Mouse (Mus musculus): ENCODE measurements at regions not wholly inside any gene's neighbourhood (a gene's known extent, or its start where the extent isn't known, plus 50 kb on each side); places are given as distances from the start of the nearest gene placed in this dataset.
A peak's percentile ranks its signal among the peaks of the same experiment; 100 is the strongest.

DNA sequence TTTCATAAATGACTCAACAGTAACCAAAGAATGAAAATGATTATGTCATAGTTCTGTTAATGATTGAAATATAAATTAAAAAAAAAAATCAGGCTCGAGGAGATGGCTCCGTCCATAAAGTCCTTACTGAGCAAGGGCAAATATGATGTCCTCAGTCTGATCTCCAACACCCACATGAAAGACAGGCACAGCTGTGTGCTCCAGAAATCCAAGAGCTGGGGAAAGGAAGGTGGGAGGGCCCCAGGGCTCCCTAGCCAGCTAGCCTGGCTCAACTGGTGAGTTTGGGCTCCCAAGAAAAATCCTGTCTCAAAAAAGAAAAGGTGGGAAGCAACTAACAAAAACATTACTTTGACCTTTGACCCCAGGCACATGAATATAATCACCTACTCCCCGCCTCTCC, 194.5 kb downstream of the Sox4 start:
- DNase-seq (no peak), ATAC-seq (no peak)
- no peaks in the 10 kb centered on the region for H3K9me3 ChIP-seq (ENCODE audit: low read length)
- H3K9ac ChIP-seq, result no peak overlapping the region
- H3K4me3 ChIP-seq (ENCODE audit: low read depth, low read length), result no peak overlapping the region
- no peaks in the 10 kb centered on the region for H3K36me3 ChIP-seq (ENCODE audit: insufficient read depth)
- WGBS, result 63% methylated on average over 3 of the region's 3 CpGs
- no peak overlapping the region for H3K4me2 ChIP-seq (ENCODE audit: low read depth)
- no peak overlapping the region for H3K27ac ChIP-seq (ENCODE audit: low read depth, low read length)
- no peaks in the 10 kb centered on the region for H3K27me3 ChIP-seq (ENCODE audit: insufficient read depth, low read length)
- no peak for TF ChIP-seq CTCF (IDR thresholded peaks at IDR 0.05; ENCODE audit: low read depth)
- H3K4me1 ChIP-seq (ENCODE audit: insufficient read depth), result peaks cover 11% of the 10 kb centered on the region; the same call in 1 of the 2 replicates

GRCm38 (mm10) chr13:28757846-28758522, 195.5 kb downstream of the Sox4 start:
- WGBS, result 8% methylated on average over 13 of the region's 13 CpGs
- no peak for TF ChIP-seq CTCF (IDR thresholded peaks at IDR 0.05; ENCODE audit: low read depth)
- H3K4me2 ChIP-seq (ENCODE audit: low read depth), result peak overlapping the region; percentile 53
- peak overlapping the region; percentile 40 for H3K9ac ChIP-seq
- H3K4me1 ChIP-seq (ENCODE audit: insufficient read depth), result peaks cover 11% of the 10 kb centered on the region; the same call in 1 of the 2 replicates
- peak overlapping the region; percentile 57 for H3K27ac ChIP-seq (ENCODE audit: low read depth, low read length)
- no peaks in the 10 kb centered on the region for H3K36me3 ChIP-seq (ENCODE audit: insufficient read depth)
- DNase-seq (no peak), ATAC-seq (peak; percentile 68)
- H3K4me3 ChIP-seq (ENCODE audit: low read depth, low read length), result peak overlapping the region; percentile 27
- H3K9me3 ChIP-seq (ENCODE audit: low read length), result no peaks in the 10 kb centered on the region
- no peaks in the 10 kb centered on the region for H3K27me3 ChIP-seq (ENCODE audit: insufficient read depth, low read length)

GRCm38 (mm10) chr13:28756915-28757765, 196.4 kb downstream of the Sox4 start:
- Histone ChIP-seq H3K4me1 (ENCODE audit: insufficient read depth) (peaks cover 11% of the 10 kb centered on the region; the same call in 1 of the 2 replicates), H3K36me3 (ENCODE audit: insufficient read depth) (no peaks in the 10 kb centered on the region), H3K4me2 (ENCODE audit: low read depth) (peak overlapping the region; percentile 53; the same call in 1 of the 2 replicates), H3K27ac (ENCODE audit: low read depth, low read length) (peak overlapping the region; percentile 29; the same call in 1 of the 2 replicates), H3K4me3 (ENCODE audit: low read depth, low read length) (no peak overlapping the region), H3K27me3 (ENCODE audit: insufficient read depth, low read length) (no peaks in the 10 kb centered on the region), H3K9me3 (ENCODE audit: low read length) (no peaks in the 10 kb centered on the region), H3K9ac (no peak overlapping the region)
- 22% methylated on average over 11 of the region's 11 CpGs for WGBS
- DNase-seq, result no peak
- TF ChIP-seq CTCF (IDR thresholded peaks at IDR 0.05; ENCODE audit: low read depth), result no peak
- no peak for ATAC-seq

DNA sequence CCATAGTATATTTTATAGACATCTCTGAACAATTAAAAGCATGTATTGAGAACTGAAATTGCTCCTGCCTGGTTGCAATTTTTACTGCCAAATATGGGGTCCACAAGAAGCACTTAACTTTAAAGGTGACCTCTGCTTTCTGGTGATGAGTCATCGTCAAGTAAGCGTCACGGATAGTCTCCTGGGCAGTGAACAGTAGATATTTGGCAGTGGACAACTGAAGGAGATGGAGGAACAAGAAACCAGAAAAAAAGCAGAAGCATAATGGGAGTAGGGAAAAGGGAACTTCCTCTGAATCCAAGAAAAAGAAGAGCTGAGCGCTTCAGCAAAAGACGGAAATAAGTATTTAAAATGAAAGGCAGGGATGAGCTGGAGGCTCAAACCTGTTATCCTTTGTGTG, 199.3 kb downstream of the Sox4 start:
- 79% methylated on average over 5 of the region's 5 CpGs for WGBS
- Histone ChIP-seq H3K27ac (ENCODE audit: low read depth, low read length) (no peak overlapping the region), H3K4me1 (ENCODE audit: insufficient read depth) (peaks cover 11% of the 10 kb centered on the region; the same call in 1 of the 2 replicates), H3K4me2 (ENCODE audit: low read depth) (no peak overlapping the region), H3K9me3 (ENCODE audit: low read length) (no peaks in the 10 kb centered on the region), H3K4me3 (ENCODE audit: low read depth, low read length) (no peak overlapping the region), H3K9ac (no peak overlapping the region), H3K36me3 (ENCODE audit: insufficient read depth) (no peaks in the 10 kb centered on the region), H3K27me3 (ENCODE audit: insufficient read depth, low read length) (no peaks in the 10 kb centered on the region)
- TF ChIP-seq CTCF (IDR thresholded peaks at IDR 0.05; ENCODE audit: low read depth), result no peak
- DNase-seq, result no peak
- ATAC-seq, result no peak

- WGBS, result 86% methylated on average over 11 of the region's 11 CpGs
- no peaks in the 10 kb centered on the region for H3K4me1 ChIP-seq (ENCODE audit: insufficient read depth)
- no peaks in the 10 kb centered on the region for H3K36me3 ChIP-seq (ENCODE audit: insufficient read depth)
- H3K27ac ChIP-seq (ENCODE audit: low read depth, low read length), result no peak overlapping the region
- H3K4me3 ChIP-seq (ENCODE audit: low read depth, low read length), result no peak overlapping the region
- no peak overlapping the region for H3K9ac ChIP-seq
- no peaks in the 10 kb centered on the region for H3K9me3 ChIP-seq (ENCODE audit: low read length)
- H3K27me3 ChIP-seq (ENCODE audit: insufficient read depth, low read length), result no peaks in the 10 kb centered on the region
- TF ChIP-seq CTCF (IDR thresholded peaks at IDR 0.05; ENCODE audit: low read depth), result no peak
- DNase-seq, result no peak
- no peak for ATAC-seq
- no peak overlapping the region for H3K4me2 ChIP-seq (ENCODE audit: low read depth)
Measured at GRCm38 (mm10) chr13:28750949-28751692, 202.4 kb downstream of the Sox4 start.

DNA sequence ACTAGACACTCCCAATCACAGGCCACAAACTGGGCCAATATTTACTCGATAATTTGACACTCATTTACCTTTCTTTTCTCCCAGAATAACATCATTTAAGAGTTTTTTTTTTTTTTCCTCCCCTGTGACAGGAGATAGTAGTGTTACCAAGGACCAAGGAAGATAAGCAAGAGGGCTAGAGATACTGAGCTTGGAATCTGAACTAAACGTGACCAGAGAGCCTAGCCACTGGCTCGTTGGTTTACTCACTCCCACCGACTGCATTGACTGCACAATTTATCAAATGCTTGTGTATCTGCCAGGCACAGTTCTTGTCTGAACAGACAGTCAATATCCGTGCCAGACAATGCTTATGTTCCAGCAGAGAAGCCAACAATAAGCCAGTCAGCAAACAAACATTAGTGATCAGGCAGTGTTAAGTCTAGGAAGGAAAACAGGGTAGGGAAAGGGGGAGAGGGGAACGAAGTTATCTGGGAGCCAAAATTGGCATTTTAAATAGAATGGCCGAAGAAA, 213.3 kb downstream of the Sox4 start:
- WGBS, result 37% methylated on average over 7 of the region's 7 CpGs
- ATAC-seq (no peak), DNase-seq (peak; percentile 27)

More for the DNA sequence above, 213.3 kb downstream of the Sox4 start:
- H3K27ac ChIP-seq (ENCODE audit: low read depth, low read length), result no peak overlapping the region
- no peaks in the 10 kb centered on the region for H3K27me3 ChIP-seq (ENCODE audit: insufficient read depth, low read length)
- no peaks in the 10 kb centered on the region for H3K36me3 ChIP-seq (ENCODE audit: insufficient read depth)
- H3K9me3 ChIP-seq (ENCODE audit: low read length), result no peaks in the 10 kb centered on the region
- no peak for TF ChIP-seq CTCF (IDR thresholded peaks at IDR 0.05; ENCODE audit: low read depth)
- H3K4me2 ChIP-seq (ENCODE audit: low read depth), result no peak overlapping the region
- no peak overlapping the region for H3K4me3 ChIP-seq (ENCODE audit: low read depth, low read length)
- no peak overlapping the region for H3K9ac ChIP-seq
- H3K4me1 ChIP-seq (ENCODE audit: insufficient read depth), result no peaks in the 10 kb centered on the region
